Mouse (Mus musculus): ENCODE measurements around the gene 1110051M20Rik.
"Not testable (repeated sequence)": the region's sequence is repeated elsewhere in the genome, so short reads cannot be mapped to it uniquely, and the experiment has no call there.

1110051M20Rik gene

GRCm38 (mm10) chr2:91444286-91444892 lies at the start of gene 1110051M20Rik:
Gene 1110051M20Rik (minus strand): TSS chr2:91444704.
- in situ Hi-C loops (cut with MboI, MseI) = loop anchor here in 1 of 2 experiments (10.0 kb wide), 1 partner anchor 250 kb away; no protein-coding TSS in a partner anchor

DNA sequence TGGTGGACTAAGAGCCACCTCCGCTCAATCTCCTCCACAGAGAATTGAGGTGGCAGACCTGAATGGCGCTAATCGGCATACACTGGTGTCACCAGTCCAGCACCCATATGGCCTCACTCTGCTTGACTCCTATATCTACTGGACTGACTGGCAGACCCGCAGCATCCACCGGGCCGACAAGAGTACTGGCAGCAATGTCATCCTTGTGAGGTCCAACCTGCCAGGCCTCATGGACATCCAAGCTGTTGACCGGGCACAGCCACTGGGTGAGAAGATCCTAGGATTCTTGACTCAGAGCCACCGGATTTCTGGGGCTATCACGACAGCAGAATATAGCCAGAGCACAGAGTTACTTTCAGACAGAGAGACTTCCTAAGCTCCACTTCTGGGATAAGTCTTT lies 49.5 kb upstream of the 1110051M20Rik start:
- in situ Hi-C loops (cut with MboI, MseI) = no loop called here

DNA sequence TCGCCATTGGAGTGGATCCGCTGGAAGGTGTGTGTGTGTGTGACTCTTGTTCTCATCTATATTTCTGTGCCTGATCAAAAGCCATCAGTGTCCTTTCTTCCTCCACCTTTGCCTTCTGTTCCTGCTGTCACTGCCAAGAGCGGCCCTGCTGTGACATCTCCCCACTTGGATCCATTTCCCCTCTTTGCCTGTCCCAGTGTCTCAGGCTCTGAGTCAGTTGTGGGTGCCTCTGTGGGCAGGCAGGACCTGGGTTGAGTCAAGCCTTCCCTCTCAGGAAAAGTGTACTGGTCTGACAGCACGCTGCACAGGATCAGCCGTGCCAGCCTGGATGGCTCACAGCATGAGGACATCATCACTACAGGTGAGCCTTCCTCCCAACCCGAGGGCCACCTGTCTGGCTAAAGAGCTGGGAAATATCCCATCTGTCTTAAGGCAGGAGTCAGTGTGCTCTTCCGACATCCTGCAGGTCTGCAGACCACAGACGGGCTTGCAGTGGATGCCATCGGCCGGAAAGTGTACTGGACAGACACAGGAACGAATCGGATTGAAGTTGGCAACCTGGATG lies 47.6 kb upstream of the 1110051M20Rik start:
- in situ Hi-C loops (cut with MboI, MseI) = no loop called here

- in situ Hi-C loops (cut with MboI, MseI) = not testable (repeated sequence)
Measured at GRCm38 (mm10) chr2:91487295-91487694, 42.8 kb upstream of the 1110051M20Rik start.

- in situ Hi-C loops (cut with MboI, MseI) = no loop called here
Measured at GRCm38 (mm10) chr2:91485256-91485655, 40.8 kb upstream of the 1110051M20Rik start.

GRCm38 (mm10) chr2:91484698-91485097 lies 40.2 kb upstream of the 1110051M20Rik start:
- in situ Hi-C loops (cut with MboI, MseI) = loop anchor here (5.0 kb wide), 2 partner anchors 192 to 202 kb away; no protein-coding TSS in a partner anchor

GRCm38 (mm10) chr2:91480805-91481514 lies 36.5 kb upstream of the 1110051M20Rik start:
- in situ Hi-C loops (cut with MboI, MseI) = loop anchor here (5.0 kb wide), 2 partner anchors 189 to 199 kb away; no protein-coding TSS in a partner anchor

DNA sequence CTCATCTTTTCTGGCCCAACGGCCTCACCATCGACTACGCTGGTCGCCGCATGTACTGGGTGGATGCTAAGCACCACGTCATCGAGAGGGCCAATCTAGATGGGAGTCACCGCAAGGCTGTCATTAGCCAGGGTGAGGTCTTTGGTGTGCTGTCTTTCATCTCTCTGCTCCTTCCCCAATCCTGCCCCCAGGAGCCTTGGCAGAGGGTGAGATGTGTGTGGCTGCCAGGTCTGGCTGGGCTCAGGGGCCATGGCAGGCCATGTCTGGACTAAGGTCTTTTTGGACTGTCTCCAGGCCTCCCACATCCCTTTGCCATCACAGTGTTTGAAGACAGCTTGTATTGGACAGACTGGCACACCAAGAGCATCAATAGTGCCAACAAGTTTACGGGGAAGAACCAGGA lies 35.9 kb upstream of the 1110051M20Rik start:
- in situ Hi-C loops (cut with MboI, MseI) = loop anchor here (5.0 kb wide), 2 partner anchors 188 to 198 kb away; no protein-coding TSS in a partner anchor

DNA sequence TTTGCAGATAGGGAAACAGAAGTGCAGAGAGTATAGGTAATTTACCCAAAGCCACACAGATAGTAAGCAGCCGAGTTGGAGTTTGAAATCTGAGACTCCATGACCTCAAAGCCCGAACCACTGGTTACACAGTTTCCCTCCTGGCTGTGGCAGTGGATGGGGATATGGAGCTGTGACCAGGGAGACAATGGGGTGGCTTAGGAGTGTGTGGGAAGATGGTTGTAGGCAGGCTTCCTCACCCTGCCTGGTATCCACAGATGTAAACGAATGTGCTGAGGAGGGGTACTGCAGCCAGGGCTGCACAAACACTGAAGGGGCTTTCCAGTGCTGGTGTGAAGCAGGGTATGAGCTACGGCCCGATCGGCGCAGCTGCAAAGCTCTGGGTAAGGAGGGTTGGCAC lies 32.3 kb upstream of the 1110051M20Rik start:
- in situ Hi-C loops (cut with MboI, MseI) = no loop called here

DNA sequence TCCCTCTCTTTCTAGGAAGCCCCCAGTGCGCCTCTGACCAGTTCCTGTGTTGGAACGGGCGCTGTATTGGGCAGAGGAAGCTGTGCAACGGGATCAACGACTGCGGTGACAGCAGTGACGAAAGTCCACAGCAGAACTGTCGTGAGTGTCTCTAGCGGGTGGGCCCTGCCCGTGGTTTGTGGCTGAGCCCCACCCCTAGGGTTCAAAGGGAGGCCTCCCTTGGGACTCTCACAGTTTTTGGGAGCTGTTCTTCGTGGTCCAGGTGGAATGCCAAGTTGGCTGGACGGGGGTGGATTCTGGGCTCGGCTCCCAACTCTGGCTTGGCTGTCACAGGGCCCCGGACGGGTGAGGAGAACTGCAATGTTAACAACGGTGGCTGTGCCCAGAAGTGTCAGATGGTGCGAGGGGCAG lies 31.8 kb upstream of the 1110051M20Rik start:
- in situ Hi-C loops (cut with MboI, MseI) = no loop called here

DNA sequence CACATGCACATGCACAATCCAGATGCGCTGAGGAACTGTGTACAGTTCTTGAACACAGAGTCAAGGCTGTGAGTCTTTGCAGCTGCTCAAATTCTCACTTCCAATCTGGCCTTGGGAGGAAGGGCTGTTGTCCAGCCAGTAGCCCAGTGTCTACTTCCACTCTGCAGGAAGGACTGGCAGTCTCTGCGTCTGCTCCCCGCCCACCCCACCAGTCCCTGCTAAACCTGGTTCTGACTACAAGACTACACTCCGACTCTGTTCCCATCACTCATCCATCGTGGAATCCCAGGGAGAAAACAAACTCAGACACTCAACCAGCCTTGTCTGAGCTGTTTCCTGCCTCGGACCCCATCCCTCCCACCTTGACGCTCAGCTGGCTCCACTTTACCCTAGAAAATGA lies 31.3 kb upstream of the 1110051M20Rik start:
- in situ Hi-C loops (cut with MboI, MseI) = no loop called here

DNA sequence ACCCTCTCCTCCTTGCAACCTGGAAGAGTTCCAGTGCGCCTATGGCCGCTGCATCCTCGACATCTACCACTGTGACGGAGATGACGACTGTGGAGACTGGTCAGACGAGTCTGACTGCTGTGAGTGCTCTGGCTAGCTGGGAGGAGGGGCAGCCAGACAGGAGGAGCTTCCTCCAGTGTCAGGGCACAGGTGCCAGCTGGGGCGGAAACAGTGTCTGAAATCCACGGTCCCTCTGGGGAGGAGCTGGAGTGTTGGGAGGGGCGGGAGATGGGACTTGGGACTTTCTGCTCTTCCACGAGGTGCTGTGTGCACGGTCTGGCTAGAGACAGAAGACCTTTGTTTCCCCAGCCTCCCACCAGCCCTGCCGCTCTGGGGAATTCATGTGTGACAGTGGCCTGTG lies 29.9 kb upstream of the 1110051M20Rik start:
- in situ Hi-C loops (cut with MboI, MseI) = loop anchor here in 1 of 2 experiments (5.0 kb wide), 1 partner anchor 342 kb away; no protein-coding TSS in a partner anchor

DNA sequence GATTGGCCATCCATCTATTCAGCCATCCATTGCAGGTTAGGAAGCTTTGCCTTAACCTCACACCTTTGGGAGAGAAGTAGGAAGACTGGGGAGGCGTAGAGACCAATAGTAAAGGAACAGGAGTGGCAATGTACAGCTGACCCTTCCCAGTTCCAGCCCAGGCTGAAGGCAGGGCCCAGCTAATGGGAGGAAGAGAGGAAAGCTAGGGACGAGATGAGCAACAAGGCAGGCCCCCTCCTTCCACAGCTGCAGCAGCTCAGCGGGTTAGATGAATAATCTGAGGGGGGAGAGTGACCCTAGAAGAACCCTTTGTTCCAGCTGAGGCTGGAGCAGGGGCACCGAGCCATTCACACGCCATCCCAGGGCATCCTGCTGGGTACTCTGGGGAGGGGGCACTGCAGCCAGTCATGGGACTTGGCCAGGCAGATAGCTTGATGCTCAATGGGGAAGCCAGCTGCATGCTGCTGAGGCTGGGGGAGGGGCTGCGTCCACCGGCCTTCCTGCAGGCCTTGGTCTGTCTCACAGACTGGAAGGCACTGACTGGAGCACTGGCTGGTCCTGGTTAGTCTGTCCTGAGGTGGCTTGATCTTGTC lies 25.6 kb upstream of the 1110051M20Rik start:
- in situ Hi-C loops (cut with MboI, MseI) = loop anchor here in 1 of 2 experiments (5.0 kb wide), 1 partner anchor 338 kb away; no protein-coding TSS in a partner anchor

DNA sequence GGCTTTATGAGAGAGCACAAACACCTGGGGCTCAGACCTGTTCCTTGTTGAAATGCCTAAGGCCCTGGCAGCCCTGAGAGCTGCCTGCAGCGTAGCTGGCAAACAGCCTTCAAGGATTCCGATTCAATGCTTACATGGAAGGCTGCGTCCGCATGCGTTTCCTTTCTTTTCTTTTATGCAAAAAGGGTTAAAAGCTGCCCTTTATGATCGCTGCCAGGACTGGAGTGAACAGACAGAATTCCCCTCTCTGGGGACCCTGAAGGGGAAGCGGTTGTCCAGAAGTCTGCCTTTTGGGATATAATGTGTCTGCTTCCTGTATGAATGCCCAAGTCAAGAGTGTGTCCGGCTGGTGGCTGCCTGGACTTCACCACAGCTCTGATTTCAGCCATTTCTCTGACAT lies 23.1 kb upstream of the 1110051M20Rik start:
- in situ Hi-C loops (cut with MboI, MseI) = no loop called here

- in situ Hi-C loops (cut with MboI, MseI) = no loop called here
Measured at GRCm38 (mm10) chr2:91465934-91466333, 21.4 kb upstream of the 1110051M20Rik start.

DNA sequence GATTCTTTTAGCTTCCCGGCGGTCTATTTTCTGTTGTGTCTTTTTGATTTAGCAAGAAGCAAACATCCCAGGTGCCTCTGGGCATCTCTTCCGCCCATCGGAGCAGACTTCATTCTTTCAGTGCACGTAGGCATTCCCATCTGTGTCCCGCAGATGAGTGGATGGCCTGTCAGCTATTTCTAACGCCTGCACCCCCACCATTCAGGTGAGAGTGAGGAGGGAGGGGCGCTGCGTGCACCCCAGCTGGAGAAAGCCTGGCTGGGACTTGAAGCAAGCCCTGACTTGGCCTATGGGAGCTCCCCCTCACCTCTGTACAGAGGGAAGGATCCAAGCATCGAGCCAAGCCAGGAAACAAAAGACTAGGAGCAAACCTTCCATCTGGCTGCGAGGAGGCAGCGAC lies 18.2 kb upstream of the 1110051M20Rik start:
- in situ Hi-C loops (cut with MboI, MseI) = no loop called here

DNA sequence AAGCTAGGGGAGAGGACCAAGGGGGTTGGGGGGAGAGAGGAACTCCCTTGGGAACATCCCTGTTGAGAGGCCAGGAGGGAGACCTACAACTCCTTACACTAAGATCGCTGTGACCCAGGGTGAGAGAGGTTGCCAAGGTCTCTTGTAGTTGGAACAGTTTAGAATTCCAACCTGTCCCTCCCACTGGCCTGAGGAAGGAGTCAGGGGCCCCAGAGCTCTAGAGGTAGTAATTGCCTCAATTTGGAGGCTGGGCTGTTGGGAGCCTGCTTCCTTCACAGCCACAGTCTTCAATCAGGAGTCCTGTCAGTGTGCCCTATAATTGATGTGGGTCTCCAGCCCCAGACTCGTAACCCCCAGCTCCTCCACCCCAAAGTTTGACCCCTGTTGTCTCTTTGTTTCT lies 17.7 kb upstream of the 1110051M20Rik start:
- in situ Hi-C loops (cut with MboI, MseI) = no loop called here

GRCm38 (mm10) chr2:91461341-91461740 lies 16.8 kb upstream of the 1110051M20Rik start:
- in situ Hi-C loops (cut with MboI, MseI) = no loop called here

GRCm38 (mm10) chr2:91460771-91461170 lies 16.3 kb upstream of the 1110051M20Rik start:
- in situ Hi-C loops (cut with MboI, MseI) = no loop called here

DNA sequence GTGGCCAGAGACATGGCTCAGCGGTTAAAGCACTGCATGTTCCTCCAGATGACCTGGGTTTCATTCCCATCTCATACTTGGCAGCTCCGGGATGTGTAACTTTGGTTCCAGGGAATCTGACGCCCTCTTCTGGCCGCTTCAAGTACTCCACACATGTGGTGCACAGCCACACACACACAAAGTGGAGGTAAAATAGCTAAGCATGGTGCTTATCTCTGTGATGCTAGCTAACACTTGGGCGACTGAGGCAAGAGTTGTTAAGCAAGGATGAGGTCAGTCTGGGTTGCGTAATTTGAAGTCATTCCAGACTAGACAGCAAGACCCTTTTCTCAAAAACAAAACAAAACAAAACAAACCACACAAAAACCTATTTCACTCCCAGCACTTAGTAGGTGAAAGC lies 15.6 kb upstream of the 1110051M20Rik start:
- in situ Hi-C loops (cut with MboI, MseI) = no loop called here

- in situ Hi-C loops (cut with MboI, MseI) = no loop called here
Measured at GRCm38 (mm10) chr2:91458673-91459391, 14.3 kb upstream of the 1110051M20Rik start.
